Mouse (Mus musculus) NIH3T3 (cell line): ENCODE data around the gene Hist1h1c.
"Not testable (repeated sequence)": the region's sequence is repeated elsewhere in the genome, so short reads cannot be mapped to it uniquely, and the experiment has no call there.

Source experiments
- DNase-seq: peaks from one replicate; pipeline ENCODE4 v3.0.0-alpha.2; 2012; ENCODE audit warnings: low read depth

Hist1h1c gene

DNA sequence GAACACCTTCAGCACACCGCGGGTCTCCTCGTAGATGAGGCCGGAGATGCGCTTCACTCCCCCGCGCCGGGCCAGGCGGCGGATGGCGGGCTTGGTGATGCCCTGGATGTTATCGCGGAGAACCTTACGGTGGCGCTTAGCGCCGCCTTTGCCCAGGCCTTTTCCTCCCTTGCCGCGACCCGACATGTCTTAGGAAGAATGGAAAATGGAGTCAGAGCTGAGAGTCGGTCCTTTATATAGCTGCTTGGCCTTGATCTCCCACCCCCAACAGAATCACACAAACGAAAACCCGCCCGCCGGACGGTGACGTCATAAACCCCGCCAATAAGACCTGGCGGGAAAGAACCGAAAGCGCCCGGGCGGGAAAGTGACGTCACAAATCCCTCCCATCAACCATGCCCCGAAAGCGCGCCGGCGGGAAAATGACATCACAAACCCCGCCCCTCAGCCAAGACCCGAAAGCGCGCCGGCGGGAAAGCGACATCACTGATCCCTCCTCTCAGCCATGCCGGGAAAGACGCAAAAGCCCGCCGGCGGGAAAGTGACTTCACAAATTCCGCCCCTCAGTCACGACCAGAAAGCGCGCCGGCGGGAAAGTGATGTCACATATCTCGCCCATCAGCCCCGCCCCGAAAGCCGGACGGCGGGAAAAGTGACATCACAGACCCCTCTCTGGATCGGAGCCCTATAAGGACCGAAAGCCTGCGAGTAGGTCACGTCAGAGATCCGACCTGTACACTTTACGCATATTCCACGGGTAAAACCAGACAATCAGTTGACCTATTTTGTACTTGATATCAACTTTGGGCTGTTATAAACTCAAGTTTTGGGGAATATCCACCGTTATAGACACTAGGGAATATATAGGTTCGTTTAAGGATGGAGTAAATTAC, 22.6 kb downstream of the Hist1h1c start, which contains the start of gene Hist1h4a:
Hist1h4a (minus strand) TSS at position 259 of the 893 bp plus-strand sequence.
- peak; percentile 97 for DNase-seq

DNA sequence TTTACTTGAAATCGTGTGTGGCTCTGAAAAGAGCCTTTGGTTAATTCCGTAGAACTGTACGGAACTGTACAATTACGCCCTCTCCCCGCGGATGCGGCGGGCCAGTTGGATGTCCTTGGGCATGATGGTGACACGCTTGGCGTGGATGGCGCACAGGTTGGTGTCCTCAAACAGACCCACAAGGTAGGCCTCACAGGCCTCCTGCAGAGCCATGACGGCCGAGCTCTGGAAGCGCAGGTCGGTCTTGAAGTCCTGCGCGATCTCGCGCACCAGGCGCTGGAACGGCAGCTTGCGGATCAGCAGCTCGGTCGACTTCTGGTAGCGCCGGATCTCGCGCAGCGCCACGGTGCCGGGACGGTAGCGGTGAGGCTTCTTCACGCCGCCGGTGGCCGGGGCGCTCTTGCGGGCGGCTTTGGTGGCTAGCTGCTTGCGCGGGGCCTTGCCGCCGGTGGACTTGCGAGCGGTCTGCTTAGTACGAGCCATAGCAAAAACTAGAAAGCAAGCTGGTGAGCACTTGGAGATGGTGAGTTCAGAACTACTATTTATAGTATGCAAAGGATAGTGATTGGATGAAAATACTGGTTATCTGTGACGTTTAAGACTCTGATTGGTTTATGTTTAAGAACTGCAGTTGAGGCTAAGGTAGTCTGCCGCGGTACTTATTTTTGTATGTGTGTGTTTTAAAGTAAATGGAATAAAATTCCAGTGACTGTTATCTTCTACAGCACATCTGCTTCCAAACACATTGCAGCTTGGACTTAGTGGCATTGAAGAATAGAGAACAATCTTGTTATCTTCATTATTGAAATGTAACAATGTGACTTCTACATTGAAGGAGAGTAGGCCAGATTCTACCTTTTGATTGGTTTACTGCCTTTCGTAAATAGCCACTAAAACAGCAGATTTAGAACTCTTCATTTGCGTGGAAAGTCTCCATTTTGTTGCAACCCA, 23.5 kb downstream of the Hist1h1c start, which contains the start of gene Hist1h3a:
Hist1h3a (minus strand) TSS at position 516 of the 951 bp plus-strand sequence.
- DNase-seq, result peak; percentile 78

DNA sequence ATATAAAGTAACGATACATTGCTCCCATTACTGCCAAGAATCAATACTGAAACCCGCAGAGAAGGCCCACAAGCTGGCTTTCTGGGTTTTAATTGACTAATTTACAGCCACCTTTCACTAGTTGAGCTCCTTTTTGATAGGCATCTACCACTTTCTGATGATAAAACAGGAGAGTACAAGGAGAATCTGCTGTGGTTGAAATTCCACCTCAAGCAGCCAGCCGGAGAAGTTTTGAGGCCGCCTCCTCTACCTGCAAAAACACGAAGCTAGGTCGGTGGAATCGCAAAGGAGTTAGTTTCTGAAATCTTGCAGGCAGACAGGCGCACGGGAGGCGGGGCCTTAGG, 24.6 kb downstream of the Hist1h1c start:
- DNase-seq, result no peak

DNA sequence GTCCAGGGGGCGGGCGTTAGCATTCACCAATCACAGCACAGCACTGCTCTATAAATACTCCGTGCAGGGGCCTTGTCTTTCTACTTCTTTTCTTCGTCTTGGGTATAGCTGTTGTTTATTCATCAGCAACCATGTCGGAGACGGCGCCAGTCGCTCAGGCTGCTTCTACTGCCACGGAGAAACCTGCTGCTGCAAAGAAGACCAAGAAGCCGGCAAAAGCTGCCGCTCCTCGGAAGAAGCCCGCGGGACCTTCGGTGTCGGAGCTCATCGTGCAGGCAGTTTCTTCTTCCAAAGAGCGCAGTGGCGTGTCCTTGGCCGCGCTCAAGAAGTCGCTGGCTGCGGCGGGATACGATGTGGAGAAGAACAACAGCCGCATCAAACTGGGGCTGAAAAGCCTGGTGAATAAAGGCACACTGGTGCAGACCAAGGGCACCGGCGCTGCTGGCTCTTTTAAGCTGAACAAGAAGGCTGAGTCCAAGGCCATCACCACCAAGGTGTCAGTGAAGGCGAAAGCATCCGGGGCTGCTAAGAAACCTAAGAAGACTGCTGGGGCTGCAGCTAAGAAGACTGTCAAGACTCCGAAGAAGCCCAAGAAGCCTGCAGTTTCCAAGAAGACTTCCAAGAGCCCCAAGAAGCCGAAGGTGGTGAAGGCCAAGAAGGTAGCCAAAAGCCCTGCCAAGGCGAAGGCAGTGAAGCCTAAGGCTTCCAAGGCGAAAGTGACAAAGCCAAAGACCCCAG, 25.1 kb downstream of the Hist1h1c start, which contains the start of gene Hist1h1a:
Hist1h1a (plus strand) TSS at position 81 of the 738 bp plus-strand sequence.
- DNase-seq, result peak; percentile 82

DNA sequence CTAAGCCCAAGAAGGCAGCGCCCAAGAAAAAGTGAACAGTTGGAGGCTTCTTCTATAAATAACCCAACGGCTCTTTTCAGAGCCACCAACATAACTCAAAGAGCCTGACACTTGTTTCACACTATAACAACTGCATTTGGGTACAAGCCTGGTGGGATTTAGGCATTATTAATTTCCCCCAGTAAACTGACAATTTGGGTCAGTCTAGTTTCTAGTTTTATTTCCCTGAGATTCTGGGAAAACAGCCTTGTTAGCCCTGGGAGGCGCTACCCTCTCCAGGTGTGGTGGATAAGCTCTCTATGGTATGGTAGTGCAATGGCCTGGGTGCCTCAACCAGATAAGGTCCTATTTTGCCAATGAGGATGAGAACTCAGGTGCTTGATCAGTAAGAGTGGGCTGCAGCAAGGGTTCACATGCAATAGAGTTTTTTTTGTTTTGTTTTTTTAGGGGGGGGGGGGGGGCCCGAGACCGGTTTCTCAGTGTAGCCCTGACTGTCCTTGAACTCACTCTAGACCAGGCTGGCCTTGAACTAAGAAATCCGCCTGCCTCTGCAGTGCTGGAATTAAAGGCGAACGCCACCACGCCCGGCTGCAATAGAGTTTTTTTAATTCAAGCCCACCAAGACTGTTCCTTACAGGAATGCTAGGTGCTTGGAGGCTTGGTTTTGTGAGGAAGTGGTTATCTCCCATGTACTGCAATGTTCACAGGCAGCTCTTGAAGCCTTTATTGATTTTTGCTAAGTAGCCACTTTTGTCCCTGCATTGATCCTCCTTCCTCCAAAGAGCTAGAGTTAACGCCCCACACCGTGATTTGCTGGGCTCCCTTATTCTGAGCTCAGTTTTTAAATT, 25.9 kb downstream of the Hist1h1c start:
- no peak for DNase-seq

DNA sequence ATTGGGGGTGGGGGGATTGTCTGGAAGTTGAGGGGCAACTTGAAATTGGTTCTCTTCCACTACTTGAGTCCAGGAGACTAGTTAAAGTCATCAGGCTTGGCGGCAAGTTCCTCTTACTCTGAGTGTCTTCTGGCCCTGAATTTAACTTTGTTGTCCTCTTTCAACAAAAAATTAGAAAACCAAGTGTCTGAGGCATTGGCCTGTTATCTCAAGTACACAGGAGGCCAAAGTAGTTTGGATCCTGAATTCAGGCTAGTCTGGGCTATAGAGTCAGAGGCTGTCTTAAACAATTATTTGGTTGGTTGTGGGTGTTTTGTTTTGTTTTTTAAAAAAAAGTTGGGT, 26.5 kb downstream of the Hist1h1c start:
- no peak for DNase-seq

DNA sequence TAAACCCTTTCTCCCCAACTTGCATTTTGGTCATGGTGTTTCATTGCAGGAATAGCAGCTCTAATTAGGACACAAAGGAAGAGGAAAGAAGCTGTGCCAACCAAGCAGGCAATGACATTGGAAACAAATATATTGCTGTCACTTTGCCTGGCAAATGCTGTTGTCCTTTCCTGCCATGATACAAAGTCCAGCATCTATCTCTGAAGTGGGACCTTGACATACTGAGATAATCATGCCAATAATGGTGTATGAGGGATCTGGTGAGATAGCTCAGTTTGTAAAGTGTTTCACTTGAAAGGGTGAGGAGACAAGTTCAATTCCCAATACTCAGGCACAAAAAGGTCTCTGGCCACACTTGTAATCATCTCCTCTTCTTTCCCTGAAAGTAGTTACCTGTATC, 28.2 kb downstream of the Hist1h1c start:
- DNase-seq, result no peak

DNA sequence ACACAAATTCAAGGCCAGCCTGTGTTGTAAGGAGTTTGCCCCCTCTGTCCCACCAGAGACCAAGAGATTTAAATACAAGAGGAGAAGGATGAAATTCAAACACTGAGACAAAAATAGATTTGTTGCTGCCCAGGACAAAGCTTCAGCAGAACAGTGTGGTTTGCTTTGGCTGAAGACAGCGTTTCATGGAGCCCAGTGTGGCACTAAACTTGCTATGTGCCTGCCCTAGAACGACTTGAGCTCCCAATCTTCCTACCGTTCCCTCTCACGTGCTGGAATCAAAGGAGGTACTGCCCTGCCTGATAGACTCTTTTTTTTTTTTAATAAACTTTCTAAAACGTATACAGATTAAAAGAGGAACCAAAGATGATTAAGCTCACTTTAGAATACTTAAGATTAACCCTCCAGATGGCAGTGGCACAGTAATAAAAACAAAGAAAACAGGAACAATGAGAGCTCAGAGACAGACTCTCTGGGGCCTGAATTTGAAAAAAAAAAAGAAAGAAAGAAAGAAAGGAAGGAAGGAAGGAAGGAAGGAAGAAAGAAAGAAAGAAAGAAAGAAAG, 30.3 kb downstream of the Hist1h1c start:
- DNase-seq, result no peak

DNA sequence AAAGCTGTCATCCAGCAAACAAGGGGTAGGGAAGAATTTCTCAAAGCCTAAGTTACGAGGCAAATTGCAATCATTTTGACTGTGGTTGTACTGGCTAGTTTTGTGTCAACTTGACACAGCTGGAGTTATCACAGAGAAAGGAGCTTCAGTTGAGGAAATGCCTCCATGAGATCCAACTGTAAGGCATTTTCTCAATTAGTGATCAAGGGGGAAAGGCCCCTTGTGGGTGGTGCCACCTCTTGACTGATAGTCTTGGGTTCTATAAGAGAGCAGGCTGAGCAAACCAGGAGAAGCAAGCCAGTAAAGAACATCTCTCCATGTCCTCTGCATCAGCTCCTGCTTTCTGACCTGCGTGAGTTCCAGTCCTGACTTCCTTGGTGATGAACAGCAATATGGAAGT, 31.0 kb downstream of the Hist1h1c start, which contains the start of gene Trim38:
Trim38 (plus strand) TSS at position 301 of the 400 bp plus-strand sequence.
- not testable (repeated sequence) for DNase-seq

DNA sequence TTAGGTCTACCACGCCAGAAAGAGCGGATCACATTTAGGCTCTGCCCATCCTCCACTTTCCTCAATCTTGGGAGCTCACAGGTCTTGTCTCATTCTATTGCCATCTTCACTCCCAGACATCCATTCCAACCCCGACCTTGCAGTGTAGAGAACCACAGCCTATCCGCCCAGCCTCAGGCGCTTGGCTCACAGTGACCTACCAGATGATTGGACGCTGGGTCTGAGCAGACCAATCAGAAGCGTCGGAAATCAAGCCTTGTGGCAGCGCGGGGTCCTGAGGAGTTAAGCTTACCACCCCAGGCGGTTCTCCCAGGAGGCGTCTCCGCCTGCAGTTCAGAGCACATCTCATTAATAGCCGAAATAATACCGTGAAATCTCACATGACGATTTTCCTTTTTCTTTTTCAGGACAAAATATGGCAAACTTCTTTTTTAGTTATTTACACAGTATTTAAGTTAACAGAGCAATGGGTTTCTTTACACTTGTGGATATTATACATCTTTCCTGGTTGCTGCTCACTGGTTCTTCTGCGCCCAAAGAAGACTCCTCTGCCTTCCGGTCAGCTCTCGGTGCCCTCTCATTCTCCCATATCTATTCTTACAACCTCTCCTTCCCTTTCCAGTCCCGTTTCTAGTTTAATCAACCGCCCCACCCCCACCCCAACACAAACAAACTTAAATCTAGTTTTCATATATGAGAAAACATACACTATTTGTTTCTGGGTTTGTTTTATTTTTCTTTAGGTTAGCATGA, 34.1 kb downstream of the Hist1h1c start:
- no peak for DNase-seq

DNA sequence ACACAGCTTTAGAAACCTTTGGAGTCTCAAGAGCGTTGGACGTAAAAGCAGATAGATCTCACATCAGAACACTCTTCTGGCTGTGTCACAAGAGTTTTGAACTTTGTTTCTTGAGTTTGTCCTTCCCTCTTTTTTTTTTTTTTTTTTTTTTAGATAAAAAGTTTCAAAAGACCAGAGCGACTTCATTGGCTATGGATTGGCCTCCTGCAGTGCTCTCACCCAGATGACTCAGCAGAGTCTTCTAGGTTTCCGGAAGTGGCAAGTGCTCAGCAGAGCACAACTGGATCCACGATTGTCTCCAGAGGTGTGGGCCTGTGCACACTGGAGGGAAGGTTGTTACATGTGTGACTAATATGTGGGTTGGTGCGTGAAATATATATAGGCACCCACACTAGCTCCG, 39.7 kb downstream of the Hist1h1c start:
- no peak for DNase-seq

DNA sequence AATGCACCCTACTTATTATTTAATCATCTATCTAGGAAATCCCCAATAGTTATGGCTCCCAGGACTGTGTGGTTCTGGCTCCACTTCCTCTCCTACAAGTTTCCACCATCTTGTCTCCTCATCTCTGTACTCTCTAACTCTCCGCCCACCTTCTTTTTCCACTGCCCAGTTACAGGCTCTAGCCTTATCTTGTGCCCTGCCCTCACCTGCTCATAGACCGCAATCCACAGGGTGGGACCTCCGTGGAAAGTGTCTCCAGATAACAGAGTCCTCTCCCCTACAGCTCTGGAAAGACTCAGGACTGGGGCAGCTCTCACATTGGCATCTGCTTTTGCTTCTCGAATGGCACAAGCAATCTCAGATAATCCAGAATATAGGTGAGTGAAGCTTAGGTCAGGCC, 40.4 kb downstream of the Hist1h1c start:
- DNase-seq, result no peak
